Mouse (Mus musculus) ES-E14 (cell line): Measurements from ENCODE around the gene Tigd4.

Source experiments
- CHD2 ChIP-seq: IDR thresholded peaks from 2 replicates; pipeline ENCODE4 v1.6.1; 2014; ENCODE audit warnings: mild to moderate bottlenecking, low read depth, low read length, inconsistent platforms
- HCFC1 ChIP-seq: IDR thresholded peaks from 2 replicates; pipeline ENCODE4 v1.6.1; 2012; ENCODE audit warnings: low read length, inconsistent platforms, borderline replicate concordance; ENCODE audit not compliant: insufficient read depth
- ZNF384 ChIP-seq: IDR thresholded peaks from 2 replicates; pipeline ENCODE4 v1.6.1; 2012; ENCODE audit warnings: low read depth, low read length, inconsistent platforms

GRCm38 (mm10) chr3:84645156-84646006, 52.0 kb downstream of the Tigd4 start:
- no peak for TF ChIP-seq CHD2
- TF ChIP-seq HCFC1 = no peak
- TF ChIP-seq ZNF384 = no peak
